In the genomic region with DNA sequence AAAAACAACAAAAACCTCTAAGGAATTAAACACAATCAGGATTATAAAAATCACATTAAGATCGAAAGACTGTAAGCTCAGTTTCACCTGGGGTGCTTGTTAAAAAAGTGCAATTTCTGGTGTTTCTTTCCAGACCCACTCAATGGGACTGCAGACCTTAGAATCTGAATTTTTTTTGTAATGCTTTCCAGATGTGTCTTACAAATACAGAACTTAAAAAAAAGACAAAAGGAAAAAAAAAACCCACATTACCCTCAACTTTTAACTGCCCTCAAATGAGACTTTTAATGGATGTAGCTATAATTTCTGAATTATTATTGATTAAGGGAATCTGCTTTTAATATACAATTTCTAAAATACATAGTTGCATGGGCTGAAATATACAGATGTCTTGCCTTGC, we compare ENCODE assay signal across 29 mouse cellular contexts.
A peak's percentile ranks its signal among the peaks of the same experiment; 100 is the strongest.
DNase-seq lines count a peak whose midpoint lies in the region; ATAC-seq and TF ChIP-seq lines count a peak whose summit lies in the region.
"Had no signal": no experiment of that assay in that cellular context is flagged by ENCODE, and none has a peak within 500 bp of the region (broad histone marks: within the 10 kb centered on the region; RNA-seq: fewer than 3 reads in every experiment).

No protein-coding gene starts in this region.

- no peaks in the 10 kb centered on the region for H3K27me3 ChIP-seq in midbrain, embryonic 16.5 days (ENCODE audit: control insufficient read depth, insufficient read depth, low read depth, low read length)
- H3K27me3 ChIP-seq in midbrain, postnatal 0 days (ENCODE audit: insufficient read depth, low read length): no peaks in the 10 kb centered on the region
- H3K27me3 ChIP-seq in limb, embryonic 11.5 days (ENCODE audit: control insufficient read depth, insufficient read depth, low read length): no peaks in the 10 kb centered on the region
- H3K27me3 ChIP-seq in myocyte (ENCODE audit: control insufficient read depth, insufficient read depth, insufficient read length): no peaks in the 10 kb centered on the region
- no peaks in the 10 kb centered on the region for H3K27me3 ChIP-seq in kidney, embryonic 14.5 days (ENCODE audit: control insufficient read depth, insufficient read depth, low read length)
- H3K27me3 ChIP-seq: CH12.LX; embryonic facial prominence, embryonic 13.5 days; forebrain, embryonic 13.5 days; heart, embryonic 13.5 days; hindbrain, embryonic 15.5 days; intestine, embryonic 15.5 days had no signal

- H3K36me3 ChIP-seq in midbrain, embryonic 16.5 days (ENCODE audit: control insufficient read depth, insufficient read depth, low read length): no peaks in the 10 kb centered on the region
- no peaks in the 10 kb centered on the region for H3K36me3 ChIP-seq in midbrain, postnatal 0 days (ENCODE audit: insufficient read depth, low read length)
- no peaks in the 10 kb centered on the region for H3K36me3 ChIP-seq in limb, embryonic 11.5 days (ENCODE audit: control insufficient read depth, insufficient read depth, low read length)
- no peaks in the 10 kb centered on the region for H3K36me3 ChIP-seq in myocyte (ENCODE audit: control insufficient read depth, insufficient read depth)
- no peaks in the 10 kb centered on the region for H3K36me3 ChIP-seq in kidney, embryonic 14.5 days (ENCODE audit: control insufficient read depth, insufficient read depth, low read length)
- H3K36me3 ChIP-seq: embryonic facial prominence, embryonic 13.5 days; forebrain, embryonic 10.5 days; G1E; heart, embryonic 10.5 days; heart, embryonic 13.5 days; hindbrain, embryonic 15.5 days; intestine, embryonic 15.5 days had no signal

- ATAC-seq in midbrain, embryonic 16.5 days: no peak
- ATAC-seq in midbrain, postnatal 0 days (ENCODE audit: low FRiP score): no peak
- ATAC-seq in limb, embryonic 11.5 days (ENCODE audit: insufficient number of reproducible peaks, low FRiP score, low TSS enrichment, low read depth): peak; percentile 47; the same call in 1 of the 2 replicates
- ATAC-seq in kidney, embryonic 14.5 days (ENCODE audit: low FRiP score, low TSS enrichment): no peak
- ATAC-seq: forebrain, embryonic 16.5 days; intestine, embryonic 15.5 days; Patski had no signal

- H3K9ac ChIP-seq in midbrain, embryonic 16.5 days (ENCODE audit: low read depth, low read length): no peak overlapping the region
- no peak overlapping the region for H3K9ac ChIP-seq in midbrain, postnatal 0 days (replicated peaks; ENCODE audit: low read length, poor library complexity, severe bottlenecking)
- H3K9ac ChIP-seq in limb, embryonic 11.5 days (ENCODE audit: low read length): no peak overlapping the region
- no peak overlapping the region for H3K9ac ChIP-seq in kidney, embryonic 14.5 days (ENCODE audit: low read depth, low read length)
- H3K9ac ChIP-seq: embryonic facial prominence, embryonic 13.5 days; forebrain, embryonic 13.5 days; heart, embryonic 13.5 days; hindbrain, embryonic 15.5 days; intestine, embryonic 15.5 days had no signal

- no peak overlapping the region for H3K4me3 ChIP-seq in midbrain, embryonic 16.5 days (ENCODE audit: low read depth, low read length)
- H3K4me3 ChIP-seq in midbrain, postnatal 0 days (ENCODE audit: low read depth, low read length): no peak overlapping the region
- H3K4me3 ChIP-seq in limb, embryonic 11.5 days (ENCODE audit: low read depth, low read length): no peak overlapping the region
- no peak overlapping the region for H3K4me3 ChIP-seq in myocyte
- H3K4me3 ChIP-seq in kidney, embryonic 14.5 days (ENCODE audit: low read length): no peak overlapping the region
- H3K4me3 ChIP-seq: embryonic facial prominence, embryonic 13.5 days; forebrain, embryonic 10.5 days; forebrain, embryonic 13.5 days; heart, adult 2 months; heart, embryonic 10.5 days; heart, embryonic 13.5 days; hindbrain, embryonic 15.5 days; intestine, embryonic 15.5 days had no signal

- no peak for TF ChIP-seq CTCF in midbrain, postnatal 0 days (IDR thresholded peaks at IDR 0.05)

- no peak overlapping the region for H3K4me2 ChIP-seq in midbrain, embryonic 16.5 days (ENCODE audit: low read length)
- no peak overlapping the region for H3K4me2 ChIP-seq in midbrain, postnatal 0 days (ENCODE audit: low read depth, low read length, poor library complexity, severe bottlenecking)
- no peak overlapping the region for H3K4me2 ChIP-seq in limb, embryonic 11.5 days (ENCODE audit: low read depth, severe bottlenecking)
- H3K4me2 ChIP-seq in myocyte (ENCODE audit: low read depth): peak overlapping the region; percentile 56
- no peak overlapping the region for H3K4me2 ChIP-seq in kidney, embryonic 14.5 days (replicated peaks; ENCODE audit: low read depth, low read length)
- H3K4me2 ChIP-seq: embryonic facial prominence, embryonic 13.5 days; forebrain, embryonic 13.5 days; heart, embryonic 13.5 days; hindbrain, embryonic 15.5 days; intestine, embryonic 15.5 days had no signal

- peak overlapping the region; percentile 40; the same call in 1 of the 2 replicates for H3K27ac ChIP-seq in midbrain, embryonic 16.5 days (ENCODE audit: low read length)
- no peak overlapping the region for H3K27ac ChIP-seq in midbrain, postnatal 0 days (ENCODE audit: low read depth, low read length)
- H3K27ac ChIP-seq in limb, embryonic 11.5 days (replicated peaks; ENCODE audit: low read depth, low read length): no peak overlapping the region
- no peak overlapping the region for H3K27ac ChIP-seq in kidney, embryonic 14.5 days (ENCODE audit: low read depth, low read length)
- H3K27ac ChIP-seq: forebrain, embryonic 13.5 days; heart, adult 2 months; heart, embryonic 10.5 days; heart, embryonic 13.5 days; hindbrain, embryonic 15.5 days; intestine, embryonic 15.5 days had no signal

- 89% methylated on average over 1 of the region's 1 CpGs for WGBS in midbrain, embryonic 16.5 days
- 81% methylated on average over 1 of the region's 1 CpGs for WGBS in midbrain, postnatal 0 days
- 12% methylated on average over 1 of the region's 1 CpGs for WGBS in limb, embryonic 11.5 days
- 91% methylated on average over 1 of the region's 1 CpGs for WGBS in kidney, embryonic 14.5 days

- no peak overlapping the region for H3ac ChIP-seq in myocyte (ENCODE audit: control insufficient read depth, insufficient read length)

- no peaks in the 10 kb centered on the region for H3K4me1 ChIP-seq in midbrain, embryonic 16.5 days (ENCODE audit: control insufficient read depth, insufficient read depth, low read length)
- H3K4me1 ChIP-seq in midbrain, postnatal 0 days (ENCODE audit: insufficient read depth, low read length): no peaks in the 10 kb centered on the region
- H3K4me1 ChIP-seq in limb, embryonic 11.5 days (ENCODE audit: control insufficient read depth, insufficient read depth, low read length): peaks cover 5% of the 10 kb centered on the region; the same call in 1 of the 2 replicates
- no peaks in the 10 kb centered on the region for H3K4me1 ChIP-seq in kidney, embryonic 14.5 days (ENCODE audit: control insufficient read depth, insufficient read depth, low read length)
- H3K4me1 ChIP-seq: forebrain, embryonic 10.5 days; forebrain, embryonic 13.5 days; heart, embryonic 10.5 days; heart, embryonic 13.5 days; hindbrain, embryonic 15.5 days; intestine, embryonic 15.5 days had no signal

- H3K9me3 ChIP-seq in midbrain, embryonic 16.5 days (replicated peaks; ENCODE audit: control insufficient read depth, low read length, poor library complexity, severe bottlenecking): no peaks in the 10 kb centered on the region
- no peaks in the 10 kb centered on the region for H3K9me3 ChIP-seq in midbrain, postnatal 0 days (ENCODE audit: low read length)
- H3K9me3 ChIP-seq in limb, embryonic 11.5 days (ENCODE audit: control insufficient read depth, low read length): no peaks in the 10 kb centered on the region
- no peaks in the 10 kb centered on the region for H3K9me3 ChIP-seq in kidney, embryonic 14.5 days (ENCODE audit: control insufficient read depth, low read length)
- H3K9me3 ChIP-seq: embryonic facial prominence, embryonic 13.5 days; forebrain, embryonic 10.5 days; forebrain, embryonic 13.5 days; G1E; heart, embryonic 10.5 days; heart, embryonic 13.5 days; hindbrain, embryonic 15.5 days; intestine, embryonic 15.5 days had no signal

- TF ChIP-seq POLR2A in myocyte (IDR thresholded peaks at IDR 0.05; ENCODE audit: insufficient read length, low read depth): no peak

- no peaks in the 10 kb centered on the region for H3K79me2 ChIP-seq in myocyte (ENCODE audit: control insufficient read depth, insufficient read depth)

- DNase-seq in midbrain, postnatal 0 days (ENCODE audit: low spot score): no peak
- peak; percentile 48 for DNase-seq in forelimb bud, embryonic 11.5 days (ENCODE audit: low read depth, low spot score)
- DNase-seq in limb, embryonic 11.5 days (ENCODE audit: low spot score): no peak
- DNase-seq in natural killer cell, adult 2 months (ENCODE audit: low spot score in 2 of 2): no peak
- no peak for DNase-seq in embryo, embryonic 10 days (ENCODE audit: low spot score)
- DNase-seq: adrenal gland, postnatal 10 days; adrenal gland, postnatal 36 days; B cell, adult 2 months; cerebellum, adult 18-20 months; cerebellum, adult 9-10 months; cerebellum, postnatal 14 days; gastrocnemius, postnatal 25 days; heart, adult 2 months; heart, postnatal 14 days; heart, postnatal 4 days had no signal

TF ChIP-seq in myocyte, 11 proteins besides CTCF, POLR2A, EP300 and RAD21:
- TF ChIP-seq POLR2AphosphoS2 (IDR thresholded peaks at IDR 0.05; ENCODE audit: insufficient read length, low read depth) (no peak), REST (IDR thresholded peaks at IDR 0.05; ENCODE audit: insufficient read depth, insufficient read length) (no peak), TCF12 (IDR thresholded peaks at IDR 0.05; ENCODE audit: insufficient read depth, poor library complexity, severe bottlenecking) (no peak)
TF ChIP-seq in myocyte: peak in this region for 0.
